Mouse (Mus musculus): ENCODE measurements around the gene Sh2d6. TPM values are rescaled to one million over a fixed set of nuclear protein-coding genes. Genes with fewer than 3 reads are reported as not detected.

Sh2d6 gene
- 4.5 and 6.5 TPM in 2 replicates for polyA plus RNA-seq (2012; rRNA removed)

- no peaks in the 10 kb centered on the region for H3K36me3 ChIP-seq (ENCODE audit: control insufficient read depth, insufficient read depth, low read length)
- no peaks in the 10 kb centered on the region for H3K27me3 ChIP-seq (ENCODE audit: control insufficient read depth, insufficient read depth, low read length)
- H3K27ac ChIP-seq (ENCODE audit: control insufficient read depth, insufficient read depth, low read length) = no peak within 1 kb of the TSS
- H3K4me1 ChIP-seq (replicated peaks; ENCODE audit: control insufficient read depth, insufficient read depth, low read length) = no peaks in the 10 kb centered on the region
- no peak for TF ChIP-seq POLR2A (IDR thresholded peaks at IDR 0.05; ENCODE audit: control insufficient read depth, extremely low read depth, insufficient read depth, low read length, poor library complexity)
- no peak for TF ChIP-seq CTCF (IDR thresholded peaks at IDR 0.05; ENCODE audit: borderline replicate concordance, control insufficient read depth, extremely low read depth, insufficient read depth, low read length, poor library complexity)
- no peak for DNase-seq
- no peak within 1 kb of the TSS for H3K4me3 ChIP-seq (ENCODE audit: control insufficient read depth, insufficient read depth, low read length)
- WGBS = 98% methylated on average over 5 of the region's 5 CpGs
These were observed at the start of gene Sh2d6 for GRCm38 (mm10) chr6:72521607-72522006. TSS of gene Sh2d6 (minus strand) at chr6:72521707.

- H3K27ac ChIP-seq (ENCODE audit: control insufficient read depth, insufficient read depth, low read length) = no peak overlapping the region
- no peaks in the 10 kb centered on the region for H3K27me3 ChIP-seq (ENCODE audit: control insufficient read depth, insufficient read depth, low read length)
- 95% methylated on average over 10 of the region's 10 CpGs for WGBS
- H3K4me3 ChIP-seq (ENCODE audit: control insufficient read depth, insufficient read depth, low read length) = no peak overlapping the region
- no peak for DNase-seq
- peaks cover 6% of the 10 kb centered on the region; the same call in 1 of the 2 replicates for H3K36me3 ChIP-seq (ENCODE audit: control insufficient read depth, insufficient read depth, low read length)
- H3K4me1 ChIP-seq (replicated peaks; ENCODE audit: control insufficient read depth, insufficient read depth, low read length) = peaks cover 1% of the 10 kb centered on the region; the same call in 1 of the 2 replicates
- TF ChIP-seq CTCF (IDR thresholded peaks at IDR 0.05; ENCODE audit: borderline replicate concordance, control insufficient read depth, extremely low read depth, insufficient read depth, low read length, poor library complexity) (no peak), POLR2A (IDR thresholded peaks at IDR 0.05; ENCODE audit: control insufficient read depth, extremely low read depth, insufficient read depth, low read length, poor library complexity) (no peak)
These were observed 49.3 kb upstream of the Sh2d6 start for GRCm38 (mm10) chr6:72570644-72571397.

GRCm38 (mm10) chr6:72568736-72569135 lies 47.2 kb upstream of the Sh2d6 start:
- Histone ChIP-seq H3K27me3 (ENCODE audit: control insufficient read depth, insufficient read depth, low read length) (no peaks in the 10 kb centered on the region), H3K27ac (ENCODE audit: control insufficient read depth, insufficient read depth, low read length) (no peak overlapping the region), H3K4me1 (replicated peaks; ENCODE audit: control insufficient read depth, insufficient read depth, low read length) (peaks cover 3% of the 10 kb centered on the region; the same call in 1 of the 2 replicates), H3K4me3 (ENCODE audit: control insufficient read depth, insufficient read depth, low read length) (no peak overlapping the region), H3K36me3 (ENCODE audit: control insufficient read depth, insufficient read depth, low read length) (peaks cover 6% of the 10 kb centered on the region; the same call in 1 of the 2 replicates)
- 97% methylated on average over 10 of the region's 10 CpGs for WGBS
- TF ChIP-seq CTCF (IDR thresholded peaks at IDR 0.05; ENCODE audit: borderline replicate concordance, control insufficient read depth, extremely low read depth, insufficient read depth, low read length, poor library complexity) (no peak), POLR2A (IDR thresholded peaks at IDR 0.05; ENCODE audit: control insufficient read depth, extremely low read depth, insufficient read depth, low read length, poor library complexity) (no peak)
- no peak for DNase-seq

- TF ChIP-seq POLR2A (IDR thresholded peaks at IDR 0.05; ENCODE audit: control insufficient read depth, extremely low read depth, insufficient read depth, low read length, poor library complexity) (no peak), CTCF (IDR thresholded peaks at IDR 0.05; ENCODE audit: borderline replicate concordance, control insufficient read depth, extremely low read depth, insufficient read depth, low read length, poor library complexity) (no peak)
- peaks cover 6% of the 10 kb centered on the region; the same call in 1 of the 2 replicates for H3K4me1 ChIP-seq (replicated peaks; ENCODE audit: control insufficient read depth, insufficient read depth, low read length)
- H3K27ac ChIP-seq (ENCODE audit: control insufficient read depth, insufficient read depth, low read length) = no peak overlapping the region
- WGBS = 90% methylated on average over 5 of the region's 5 CpGs
- H3K36me3 ChIP-seq (ENCODE audit: control insufficient read depth, insufficient read depth, low read length) = peaks cover 6% of the 10 kb centered on the region; the same call in 1 of the 2 replicates
- no peaks in the 10 kb centered on the region for H3K27me3 ChIP-seq (ENCODE audit: control insufficient read depth, insufficient read depth, low read length)
- no peak overlapping the region for H3K4me3 ChIP-seq (ENCODE audit: control insufficient read depth, insufficient read depth, low read length)
- no peak for DNase-seq
These were observed 46.0 kb upstream of the Sh2d6 start for GRCm38 (mm10) chr6:72567508-72567907.

GRCm38 (mm10) chr6:72566044-72566443 lies 44.5 kb upstream of the Sh2d6 start:
- WGBS = 12% methylated on average over 4 of the region's 4 CpGs
- Histone ChIP-seq H3K4me3 (ENCODE audit: control insufficient read depth, insufficient read depth, low read length) (no peak overlapping the region), H3K27ac (ENCODE audit: control insufficient read depth, insufficient read depth, low read length) (no peak overlapping the region), H3K27me3 (ENCODE audit: control insufficient read depth, insufficient read depth, low read length) (no peaks in the 10 kb centered on the region), H3K4me1 (replicated peaks; ENCODE audit: control insufficient read depth, insufficient read depth, low read length) (peaks cover 9% of the 10 kb centered on the region; the same call in 1 of the 2 replicates), H3K36me3 (ENCODE audit: control insufficient read depth, insufficient read depth, low read length) (peaks cover 6% of the 10 kb centered on the region; the same call in 1 of the 2 replicates)
- TF ChIP-seq POLR2A (IDR thresholded peaks at IDR 0.05; ENCODE audit: control insufficient read depth, extremely low read depth, insufficient read depth, low read length, poor library complexity) (no peak), CTCF (IDR thresholded peaks at IDR 0.05; ENCODE audit: borderline replicate concordance, control insufficient read depth, extremely low read depth, insufficient read depth, low read length, poor library complexity) (no peak; the same call in 1 of the 2 replicates)
- peak; percentile 88 for DNase-seq

GRCm38 (mm10) chr6:72565506-72565905 lies 44.0 kb upstream of the Sh2d6 start:
- H3K4me1 ChIP-seq (replicated peaks; ENCODE audit: control insufficient read depth, insufficient read depth, low read length) = peaks cover 9% of the 10 kb centered on the region; the same call in 1 of the 2 replicates
- peaks cover 6% of the 10 kb centered on the region; the same call in 1 of the 2 replicates for H3K36me3 ChIP-seq (ENCODE audit: control insufficient read depth, insufficient read depth, low read length)
- H3K27ac ChIP-seq (ENCODE audit: control insufficient read depth, insufficient read depth, low read length) = no peak overlapping the region
- TF ChIP-seq CTCF (IDR thresholded peaks at IDR 0.05; ENCODE audit: borderline replicate concordance, control insufficient read depth, extremely low read depth, insufficient read depth, low read length, poor library complexity) (no peak), POLR2A (IDR thresholded peaks at IDR 0.05; ENCODE audit: control insufficient read depth, extremely low read depth, insufficient read depth, low read length, poor library complexity) (no peak)
- WGBS = 67% methylated on average over 7 of the region's 7 CpGs
- DNase-seq = no peak
- H3K4me3 ChIP-seq (ENCODE audit: control insufficient read depth, insufficient read depth, low read length) = no peak overlapping the region
- H3K27me3 ChIP-seq (ENCODE audit: control insufficient read depth, insufficient read depth, low read length) = no peaks in the 10 kb centered on the region

Data from thymus, adult 2 months (tissue).